Mouse (Mus musculus) right cerebral cortex, adult 18-20 months (tissue): ENCODE results near the gene Cand2.
A peak's percentile ranks its signal among the peaks of the same experiment; 100 is the strongest.

ENCODE experiments used
- DNase-seq: peaks from one replicate; pipeline ENCODE4 v3.0.0; 2022; ENCODE audit warnings: mixed read lengths

Gene Cand2

DNA sequence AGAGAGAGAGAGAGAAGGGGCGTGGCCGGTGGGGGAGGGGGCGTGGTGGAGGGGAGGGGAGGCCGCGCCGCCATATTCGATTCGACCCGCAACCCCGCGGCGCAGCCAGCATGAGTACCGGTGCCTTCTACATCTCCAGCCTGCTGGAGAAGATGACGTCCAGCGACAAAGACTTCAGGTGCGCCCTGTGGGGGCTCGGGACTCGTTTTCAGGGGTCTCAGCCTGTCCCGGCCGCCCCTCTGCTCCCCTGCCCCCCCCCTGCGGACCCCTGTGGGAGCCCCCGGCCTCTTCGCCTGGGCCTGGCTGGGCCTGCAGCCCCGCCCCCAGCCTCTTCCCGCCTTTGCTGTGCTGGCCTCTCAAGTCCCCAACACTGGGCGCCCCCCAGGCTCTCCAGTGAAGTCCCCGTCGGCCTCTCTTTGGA, at the start of gene Cand2:
Cand2 (plus strand) TSS at position 38 of the 421 bp plus-strand sequence.
- no peak for DNase-seq

DNA sequence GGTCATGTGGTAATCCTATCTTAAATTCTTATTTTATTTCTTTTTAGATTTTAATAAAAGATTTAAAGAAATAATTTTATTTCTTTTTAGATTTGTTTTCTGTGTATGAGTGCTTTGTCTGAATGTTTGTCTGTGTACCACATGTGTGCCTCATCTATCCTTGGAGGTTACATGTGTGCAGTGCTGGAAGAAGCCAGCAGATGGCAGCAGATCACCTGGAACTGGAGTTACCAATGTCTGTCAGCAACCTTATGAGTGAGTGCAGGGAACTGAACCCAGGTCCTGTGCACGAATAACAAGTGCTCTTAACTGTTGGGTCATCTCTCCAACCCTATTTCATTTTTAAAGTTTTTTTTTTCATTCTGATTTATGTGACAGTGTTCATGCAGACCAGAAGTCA, 47.2 kb upstream of the Cand2 start:
- DNase-seq: peak; percentile 5

DNA sequence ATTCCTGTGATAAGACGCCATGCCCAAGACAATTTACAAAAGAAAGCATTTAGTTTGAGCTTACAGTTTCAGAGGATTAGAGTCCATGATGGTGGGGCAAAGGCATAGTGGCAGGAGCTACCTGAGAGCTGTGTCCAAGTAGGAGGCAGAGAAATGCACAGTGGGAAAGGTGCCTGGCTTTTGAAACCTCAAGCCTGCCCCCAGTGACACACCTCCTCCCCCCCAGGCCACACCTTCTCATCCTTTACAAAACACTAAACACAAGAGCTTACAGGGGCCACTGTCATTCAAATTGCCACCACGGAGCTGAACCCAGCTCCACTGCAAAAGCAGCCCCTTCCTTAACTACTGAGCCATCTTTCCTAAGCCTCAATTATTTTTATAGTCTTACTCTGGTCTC, 46.8 kb upstream of the Cand2 start:
- DNase-seq: no peak

DNA sequence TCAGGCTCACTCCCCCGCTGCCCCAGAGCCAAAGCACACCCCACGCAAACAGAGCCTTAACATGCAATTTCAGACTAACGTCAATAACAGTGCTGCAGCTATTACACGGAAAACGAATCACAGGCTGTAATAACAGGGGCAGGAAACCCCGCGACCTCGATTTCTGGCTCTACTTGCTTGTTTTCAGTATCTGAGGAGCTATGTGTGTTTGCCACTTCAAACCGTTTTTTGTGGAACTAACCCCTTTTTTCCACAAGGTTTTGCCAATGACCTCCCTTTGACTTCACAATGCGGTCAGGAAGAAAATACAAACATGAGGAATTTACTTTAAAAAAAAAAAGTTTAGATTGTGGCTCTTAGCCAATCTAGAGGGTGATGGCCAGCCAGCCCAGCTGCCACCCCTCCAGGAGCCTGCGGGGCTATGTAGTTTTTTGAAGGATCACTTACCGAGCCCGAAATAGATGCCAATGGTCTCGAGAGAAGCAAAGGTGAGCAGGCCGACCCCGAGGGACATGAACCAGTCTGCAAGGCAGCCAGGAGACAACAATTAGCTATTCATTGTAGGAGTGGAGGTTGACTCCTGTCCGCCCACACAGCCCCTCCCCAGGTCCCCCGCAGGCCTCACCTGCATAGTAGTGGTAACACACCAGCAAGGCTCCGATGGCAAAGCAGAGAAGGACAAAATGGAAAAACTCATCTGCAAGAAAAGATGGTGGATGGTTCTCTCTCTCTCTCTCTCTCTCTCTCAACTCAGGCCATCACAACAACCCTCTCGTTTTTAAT, 43.6 kb upstream of the Cand2 start:
- DNase-seq: no peak

DNA sequence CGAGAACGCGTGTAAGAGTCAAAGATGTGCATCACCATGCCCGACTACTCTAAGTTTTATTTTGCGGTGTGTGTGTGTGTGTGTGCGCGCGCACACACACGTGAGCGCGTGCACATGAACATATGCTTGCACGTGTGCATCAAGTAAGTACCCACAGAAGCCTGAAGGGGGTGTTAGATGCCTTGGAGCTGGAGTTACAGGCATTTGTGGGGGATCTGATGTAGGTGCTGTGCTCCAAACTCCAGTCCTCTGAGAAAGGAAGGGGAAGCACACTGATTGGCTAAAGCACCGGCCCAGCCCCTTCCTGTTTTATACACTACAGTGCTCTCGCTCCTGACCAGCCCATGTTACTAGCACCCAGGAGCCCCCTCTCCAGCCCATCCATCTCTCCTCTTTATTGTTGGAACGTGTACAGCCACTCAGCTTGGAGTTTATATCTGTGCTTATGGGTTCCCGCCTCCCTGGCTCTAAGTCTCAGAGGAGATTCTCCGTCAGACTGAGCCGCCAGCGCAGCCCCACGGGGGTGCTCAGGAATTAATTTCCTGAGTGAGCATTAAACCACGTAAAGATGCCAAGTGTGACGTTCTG, 41.9 kb upstream of the Cand2 start:
- DNase-seq: no peak

DNA sequence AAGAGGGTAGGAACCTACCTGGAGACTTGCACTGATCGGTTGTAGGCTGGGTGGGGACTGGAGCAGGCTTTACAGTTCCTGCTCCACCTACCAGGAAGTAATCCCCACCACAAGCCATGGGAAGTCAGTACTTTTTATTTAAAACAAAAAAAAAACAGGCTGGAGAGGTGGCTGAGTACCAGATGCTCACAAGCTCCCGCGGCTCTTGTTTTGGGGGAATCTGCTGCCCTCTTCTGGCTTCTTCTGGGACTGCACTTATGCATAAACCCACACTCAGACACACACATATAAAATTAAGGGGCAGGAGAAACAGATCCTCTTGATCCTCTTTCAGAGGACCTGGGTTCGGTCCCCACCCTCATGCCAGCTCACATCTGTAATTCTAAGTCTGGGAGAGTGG, 39.4 kb upstream of the Cand2 start:
- DNase-seq: no peak

DNA sequence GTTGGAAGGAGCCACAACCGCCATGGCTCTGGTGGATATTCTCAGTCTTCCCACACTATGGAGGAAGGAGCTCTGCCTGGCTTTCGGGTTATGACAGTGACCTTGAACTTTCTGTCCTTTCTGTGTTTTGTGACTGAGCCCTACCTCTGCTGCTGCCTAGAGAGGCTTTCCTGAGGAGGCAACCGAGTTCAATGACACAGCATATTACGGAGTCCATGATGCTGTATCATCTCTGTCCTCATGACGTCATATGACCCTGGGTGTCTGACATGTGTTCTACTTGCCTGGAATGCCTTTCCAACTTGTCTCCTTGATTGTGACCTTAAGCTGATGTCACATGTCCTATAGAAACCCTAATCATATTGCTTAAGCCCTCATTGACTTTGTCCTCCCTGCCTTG, 35.3 kb upstream of the Cand2 start:
- no peak for DNase-seq

DNA sequence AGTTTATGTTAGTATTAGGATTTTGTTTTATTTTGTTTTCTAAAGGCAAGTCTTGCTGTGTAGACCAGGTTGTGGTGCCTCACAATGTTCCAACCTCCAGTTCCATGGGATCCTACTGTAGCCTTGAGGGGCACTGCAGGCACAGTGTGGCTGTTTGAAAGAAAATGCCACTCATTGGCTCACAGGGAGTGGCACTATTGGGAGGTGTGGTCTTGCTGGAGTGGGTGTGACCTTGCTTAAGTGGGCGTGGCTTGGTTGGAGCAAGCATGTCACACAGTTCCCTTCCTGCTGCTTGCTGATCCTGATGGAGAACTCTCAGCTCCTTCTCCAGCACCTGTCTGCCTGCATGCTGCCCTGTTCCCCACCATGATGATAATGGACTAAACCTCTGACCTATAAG, 30.8 kb upstream of the Cand2 start:
- DNase-seq: no peak

DNA sequence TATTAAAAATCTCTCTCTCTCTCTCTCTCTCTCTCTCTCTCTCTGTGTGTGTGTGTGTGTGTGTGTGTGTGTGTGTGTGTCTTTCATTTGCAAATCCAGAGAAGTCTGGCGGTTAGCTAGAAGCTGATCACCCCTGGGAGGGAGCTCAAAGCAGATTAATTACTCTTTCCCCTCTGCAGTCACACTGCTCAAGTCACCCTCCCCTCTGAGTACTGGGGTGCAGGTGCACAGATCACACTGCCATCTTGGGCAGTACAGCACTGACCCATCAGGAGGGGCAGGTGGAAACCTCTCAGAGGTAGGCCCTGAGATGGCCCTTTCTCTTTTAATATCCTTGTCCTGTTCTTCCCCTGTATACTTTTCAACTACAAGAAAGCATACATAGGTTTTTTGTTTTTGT, 28.0 kb upstream of the Cand2 start:
- no peak for DNase-seq

DNA sequence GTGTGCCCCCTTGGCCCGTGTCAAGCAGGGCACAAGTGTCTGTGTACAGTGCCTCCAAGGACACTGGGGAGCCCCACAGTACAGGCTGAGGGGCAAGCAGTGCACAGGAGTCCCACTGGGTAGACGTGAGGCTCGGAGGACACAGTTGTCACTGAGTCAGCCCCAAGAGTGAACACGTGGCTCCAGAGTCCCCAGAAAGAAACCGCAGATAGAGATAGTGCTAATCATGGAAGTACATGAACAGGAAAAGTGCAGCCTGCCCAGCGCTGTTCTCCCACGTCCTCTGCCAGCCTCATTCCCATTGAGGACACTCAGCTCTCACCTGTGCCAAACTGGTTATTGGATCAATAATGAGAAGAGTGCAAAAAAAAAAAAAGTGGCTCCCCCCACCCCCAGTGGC, 18.8 kb upstream of the Cand2 start:
- DNase-seq: no peak

DNA sequence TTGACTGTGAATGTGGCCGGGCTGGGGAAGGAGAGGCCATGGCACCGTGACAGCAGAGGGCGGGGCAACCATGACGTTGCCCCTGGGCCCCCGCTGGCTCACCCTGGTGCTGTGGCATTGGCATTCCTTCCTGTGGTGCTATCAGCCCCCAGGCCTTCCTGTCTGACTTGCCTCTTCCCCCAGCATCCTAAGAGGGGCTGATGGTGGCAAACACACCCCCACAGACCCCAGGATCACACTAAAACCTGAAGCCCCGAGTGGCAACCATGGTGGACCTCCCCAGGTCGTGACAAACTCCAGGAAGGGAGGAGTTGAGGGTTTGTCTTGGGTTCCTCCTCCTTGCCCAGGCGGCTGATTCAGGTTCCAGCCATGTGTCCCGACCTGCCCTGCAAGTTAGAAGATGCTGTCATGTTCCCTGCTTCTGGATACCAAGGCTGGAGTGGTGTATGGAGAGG, 15.3 kb upstream of the Cand2 start:
- no peak for DNase-seq

DNA sequence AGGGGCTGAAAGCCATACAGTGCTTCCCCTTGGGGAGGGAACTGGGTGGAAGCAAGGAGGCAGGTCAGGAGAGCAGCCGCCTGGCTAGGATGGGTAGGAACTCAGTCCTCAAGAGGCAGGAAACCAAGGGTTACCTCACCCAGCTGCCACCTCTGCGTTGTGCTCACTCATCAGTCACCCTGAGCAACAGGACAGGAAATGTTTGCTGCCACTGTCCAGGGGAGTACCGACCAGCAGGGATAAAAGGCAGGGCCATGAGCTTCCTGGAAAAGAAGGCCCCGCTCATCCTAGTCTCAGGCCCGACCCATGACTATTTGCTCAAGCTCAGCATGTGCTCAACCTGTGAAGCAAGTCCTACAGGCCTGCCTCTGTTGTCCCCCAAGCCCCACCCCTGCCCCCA, 14.9 kb upstream of the Cand2 start:
- DNase-seq: no peak

DNA sequence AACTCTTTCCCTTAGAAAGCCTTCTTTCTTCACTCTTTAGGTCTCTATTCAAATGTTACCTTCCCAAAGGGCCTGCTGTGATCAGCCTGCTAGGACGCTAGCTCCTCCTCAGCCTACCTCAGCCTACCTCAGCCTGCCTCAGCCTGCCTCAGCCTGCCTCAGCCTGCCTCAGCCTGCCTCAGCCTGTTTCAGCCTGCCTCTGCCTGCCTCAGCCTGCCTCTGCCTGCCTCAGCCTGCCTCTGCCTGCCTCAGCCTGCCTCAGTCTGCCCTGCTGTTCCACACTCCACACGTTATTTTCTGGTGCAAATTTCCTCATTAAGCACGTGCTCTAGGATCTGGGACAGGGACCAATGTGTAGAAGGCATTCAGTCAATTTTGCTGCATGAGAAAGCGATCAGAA, 14.2 kb upstream of the Cand2 start:
- DNase-seq: no peak

DNA sequence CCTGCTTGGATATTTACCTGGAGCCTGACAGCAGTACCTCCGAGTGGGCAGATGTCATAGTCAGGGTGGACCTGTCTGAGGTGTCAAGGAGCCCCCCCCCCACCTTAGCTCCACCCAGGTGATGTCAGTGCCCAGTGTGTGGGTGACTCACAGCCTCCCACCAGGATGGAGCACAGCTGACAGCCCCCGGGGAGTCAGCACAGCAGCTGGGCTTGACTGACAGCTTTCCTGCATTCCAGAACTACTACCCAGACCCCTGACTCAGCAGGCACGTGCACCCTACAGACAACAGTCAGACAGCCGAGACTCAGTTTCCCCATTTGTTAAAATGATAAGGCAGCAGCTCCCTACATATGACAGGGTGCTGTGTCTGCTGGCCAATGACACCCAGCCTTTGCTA, 13.4 kb upstream of the Cand2 start:
- DNase-seq: no peak

DNA sequence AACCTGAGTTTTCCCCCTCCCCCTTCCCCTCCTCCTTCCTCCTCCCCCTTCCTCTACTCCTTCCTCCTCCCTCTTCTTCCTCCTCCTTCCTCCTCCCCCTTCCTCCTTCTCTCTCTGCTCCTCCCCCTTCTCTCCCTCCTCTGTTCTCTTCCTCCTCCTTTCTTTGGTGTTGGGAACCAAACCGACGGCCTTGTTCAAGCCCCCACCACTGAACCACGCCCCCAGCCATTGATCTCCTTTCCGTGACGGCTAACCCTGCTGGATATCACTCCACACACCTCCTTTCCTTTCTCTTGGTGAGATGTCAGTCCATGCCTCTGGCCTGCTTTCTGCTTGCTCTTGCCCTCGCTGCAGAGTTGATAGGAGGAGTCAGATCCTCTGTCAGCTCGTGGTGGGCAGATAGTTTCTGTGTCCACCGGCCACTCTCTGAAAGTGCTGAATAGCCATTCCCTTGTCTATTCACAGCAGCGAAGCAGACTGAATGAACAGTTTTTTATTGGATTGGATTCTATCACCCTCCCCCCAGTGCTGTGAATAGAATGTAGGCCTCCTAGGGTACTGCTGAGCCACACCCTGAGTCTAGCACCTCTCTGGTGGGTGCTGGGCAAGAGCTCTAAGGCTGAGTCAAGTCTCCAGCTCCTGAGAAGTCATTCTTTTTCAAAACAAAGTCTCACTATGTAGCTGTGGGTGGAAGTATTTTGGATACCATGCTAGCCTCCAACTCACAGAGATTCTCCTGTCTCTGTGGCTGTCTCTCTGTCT, 12.2 kb upstream of the Cand2 start, which contains the start of gene Tmem40:
Tmem40 (minus strand) TSS at position 416 of the 762 bp plus-strand sequence.
- peak; percentile 23 for DNase-seq

DNA sequence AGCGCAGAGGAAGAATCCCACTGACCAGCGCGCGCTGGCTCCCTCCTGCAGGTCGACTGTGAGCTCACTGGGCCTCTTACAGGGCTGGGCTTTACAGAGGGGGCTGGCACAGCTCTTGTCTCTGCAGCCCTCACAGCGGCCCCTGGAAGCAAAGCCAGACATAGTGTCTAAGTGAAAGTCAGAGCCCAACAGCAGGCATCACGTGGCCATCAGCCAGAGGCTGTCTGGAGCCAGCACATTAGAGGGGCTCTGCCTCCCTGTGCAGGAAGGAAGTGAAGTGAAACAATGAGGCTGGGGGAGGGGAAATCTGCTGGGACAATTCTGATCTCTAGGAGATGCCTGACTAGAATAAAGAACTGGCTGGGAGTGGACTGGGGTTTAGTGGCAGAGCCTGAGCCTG, 10.2 kb upstream of the Cand2 start:
- peak; percentile 5 for DNase-seq

DNA sequence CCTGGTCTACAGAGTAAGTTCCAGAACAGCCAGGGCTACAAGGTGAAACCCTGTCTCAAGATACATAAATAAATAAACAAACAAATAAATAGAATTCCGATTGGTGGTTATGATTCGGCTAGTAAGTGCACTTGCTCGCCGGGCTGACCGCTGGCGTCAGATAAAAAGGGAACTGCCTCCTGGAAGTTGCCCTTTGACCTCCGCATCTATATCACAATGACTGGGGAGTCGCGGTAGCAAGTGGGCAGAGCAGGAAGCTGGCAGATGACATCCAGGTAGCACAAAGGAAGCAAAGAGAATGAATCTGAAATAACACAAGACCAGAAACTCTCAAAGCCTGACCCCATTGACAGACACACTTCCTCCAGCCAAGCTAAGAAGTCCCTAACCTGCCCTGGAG, 7.0 kb upstream of the Cand2 start:
- DNase-seq: no peak

DNA sequence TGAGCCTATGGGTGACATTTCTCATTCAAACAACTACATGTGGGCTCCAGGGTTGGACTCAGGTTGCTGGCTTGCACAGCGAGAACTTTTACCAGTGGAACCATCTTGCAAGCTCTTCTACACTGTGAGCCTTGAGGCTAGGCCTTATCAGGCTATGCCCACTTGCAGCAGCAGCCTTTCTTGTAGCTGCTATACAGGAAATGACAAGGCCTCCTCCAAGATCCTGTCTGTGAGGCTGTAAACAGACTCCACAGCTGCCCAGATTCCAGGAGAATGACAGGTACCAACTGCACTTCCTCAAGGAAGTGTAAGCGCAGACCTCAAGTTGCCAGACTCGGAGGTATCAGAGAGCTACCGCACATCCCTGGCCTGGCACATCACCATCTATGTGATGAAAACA, 6.1 kb upstream of the Cand2 start:
- no peak for DNase-seq

DNA sequence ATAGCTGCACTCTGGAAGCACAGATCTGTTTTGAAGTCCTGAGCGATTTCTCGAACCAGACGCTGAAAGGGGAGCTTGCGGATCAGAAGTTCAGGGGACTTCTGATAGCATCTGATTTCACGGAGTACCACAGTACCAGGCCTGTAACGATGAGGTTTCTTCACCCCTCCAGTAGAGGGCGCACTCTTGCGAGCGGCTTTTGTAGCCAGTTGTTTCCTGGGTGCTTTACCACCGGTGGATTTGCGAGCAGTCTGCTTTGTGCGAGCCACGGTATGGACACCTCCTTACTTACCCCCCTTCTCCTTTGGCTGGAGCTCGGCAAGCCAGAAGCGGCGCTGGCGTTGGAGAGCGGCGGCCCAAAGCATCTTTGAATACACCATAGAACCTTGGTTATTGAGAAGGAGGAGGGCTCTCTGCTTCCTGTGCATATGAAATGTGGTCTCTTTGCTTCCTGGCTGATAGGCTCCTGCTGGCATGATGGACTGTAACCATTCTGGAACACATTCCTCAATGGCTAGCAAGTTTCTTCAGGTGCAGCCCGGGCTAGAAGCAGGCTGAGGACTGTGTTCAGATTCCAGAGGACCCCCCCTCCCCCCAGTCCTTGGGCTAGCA, 4.2 kb upstream of the Cand2 start:
- DNase-seq: no peak

DNA sequence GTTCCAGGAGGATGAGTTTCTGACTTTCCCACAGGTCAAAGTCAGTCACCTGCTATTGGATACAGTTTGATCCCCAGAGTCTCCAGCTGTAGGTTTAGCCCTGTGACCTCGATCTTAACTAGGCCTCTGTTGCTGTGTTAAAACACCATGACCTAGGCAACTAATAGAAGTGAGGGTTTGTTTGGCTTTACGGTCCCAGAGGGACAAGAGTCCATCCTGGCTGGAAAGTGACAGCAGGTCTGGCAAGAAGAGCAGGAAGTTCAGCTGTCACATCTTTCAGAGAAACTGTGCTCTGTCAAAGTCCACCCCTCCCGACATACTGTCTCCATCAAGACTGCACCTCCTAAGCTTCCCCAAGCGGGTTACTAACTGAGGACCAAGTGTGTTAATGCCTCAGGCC, 3.5 kb upstream of the Cand2 start:
- DNase-seq: no peak

DNA sequence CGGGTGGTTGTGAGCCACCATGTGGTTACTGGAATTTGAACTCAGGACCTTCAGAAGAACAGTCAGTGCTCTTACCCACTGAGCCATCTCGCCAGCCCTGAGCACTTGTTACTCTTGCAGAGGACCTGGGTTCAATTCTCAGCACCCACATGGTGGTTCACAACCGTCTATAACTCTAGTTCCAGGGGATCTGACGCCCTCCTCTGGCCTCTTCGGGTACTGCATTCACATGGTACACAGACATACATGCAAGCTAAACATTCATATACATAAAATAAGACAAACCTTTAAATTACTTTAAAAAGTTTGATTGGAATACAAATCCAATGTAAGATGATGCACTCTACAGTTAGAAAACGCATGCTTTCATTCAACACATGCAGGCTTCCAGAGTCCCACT, 2.1 kb upstream of the Cand2 start:
- DNase-seq: no peak

DNA sequence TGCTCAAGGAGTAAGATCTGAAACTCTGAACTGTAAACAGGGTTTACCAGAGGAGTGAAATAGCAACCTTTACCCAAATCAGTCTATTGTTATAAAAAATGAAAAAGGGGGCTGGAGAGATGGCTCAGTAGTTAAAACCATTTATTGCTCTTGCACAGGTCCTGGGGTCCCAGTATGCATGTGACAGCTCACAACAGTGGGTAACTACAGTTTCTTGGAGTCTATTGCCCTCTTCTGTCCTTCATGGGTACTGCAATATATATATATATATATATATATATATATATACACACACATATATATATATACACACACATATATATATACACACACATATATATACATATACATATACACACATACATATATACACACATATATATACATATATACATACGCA, 1.7 kb upstream of the Cand2 start:
- DNase-seq: no peak

DNA sequence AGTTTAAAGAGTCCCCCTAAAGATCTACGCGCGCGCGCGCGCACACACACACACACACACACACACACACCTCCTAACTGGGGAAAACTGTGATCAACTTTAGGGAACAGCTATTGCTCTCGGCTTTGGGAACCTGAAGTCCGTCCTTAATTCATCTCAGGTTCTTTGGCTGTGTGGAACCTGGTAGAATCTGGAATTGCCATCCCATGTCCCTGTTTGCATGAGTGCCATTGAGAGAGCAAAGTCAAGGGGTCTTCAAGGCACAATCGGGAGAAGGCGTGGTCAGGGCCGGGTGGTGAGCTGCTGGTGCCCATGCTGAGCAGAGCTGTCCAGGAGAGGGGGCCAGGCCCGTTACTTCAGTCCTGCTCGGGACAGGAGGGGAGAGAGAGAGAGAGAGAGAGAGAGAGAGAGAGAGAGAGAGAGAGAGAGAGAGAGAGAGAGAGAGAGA, 348 bp upstream of the Cand2 start:
- DNase-seq: no peak
